Mouse (Mus musculus): Measurements from ENCODE around the gene Gm27021. TPM values are rescaled to one million over a fixed set of nuclear protein-coding genes. Genes with fewer than 3 reads are reported as not detected.
A peak's percentile ranks its signal among the peaks of the same experiment; 100 is the strongest.

Gm27021 gene
- polyA plus RNA-seq (2015; fragmentation: Nextera tagmentation; extraction: Ambion mirVana), result 3.9 and 4.4 TPM in 2 replicates

- peak; percentile 94 for ATAC-seq
- under 1% methylated on average over 92 of the region's 105 CpGs for WGBS
- Histone ChIP-seq H3K4me1 (peaks cover 55% of the 10 kb centered on the region), H3K36me3 (ENCODE audit: poor library complexity, severe bottlenecking) (peaks cover 30% of the 10 kb centered on the region), H3K4me2 (peak within 1 kb of the TSS; percentile 93), H3K4me3 (peak within 1 kb of the TSS; percentile 86), H3K27me3 (no peaks in the 10 kb centered on the region), H3K9me3 (replicated peaks) (no peaks in the 10 kb centered on the region), H3K9ac (peak within 1 kb of the TSS; percentile 94), H3K27ac (peak within 1 kb of the TSS; percentile 81)
These were observed at the start of gene Gm27021, which contains the start of gene Cox4i1 for GRCm38 (mm10) chr8:120667561-120668373. TSS of gene Gm27021 (minus strand) at chr8:120668079. TSS of gene Cox4i1 (plus strand) at chr8:120668222.

GRCm38 (mm10) chr8:120715996-120716680 lies 48.3 kb upstream of the Gm27021 start:
- no peak for ATAC-seq
- Histone ChIP-seq H3K36me3 (ENCODE audit: poor library complexity, severe bottlenecking) (no peaks in the 10 kb centered on the region), H3K27me3 (no peaks in the 10 kb centered on the region), H3K9me3 (replicated peaks) (no peaks in the 10 kb centered on the region), H3K4me2 (no peak overlapping the region), H3K4me1 (no peaks in the 10 kb centered on the region), H3K27ac (no peak overlapping the region), H3K4me3 (no peak overlapping the region), H3K9ac (no peak overlapping the region)
- 84% methylated on average over 15 of the region's 15 CpGs for WGBS

DNA sequence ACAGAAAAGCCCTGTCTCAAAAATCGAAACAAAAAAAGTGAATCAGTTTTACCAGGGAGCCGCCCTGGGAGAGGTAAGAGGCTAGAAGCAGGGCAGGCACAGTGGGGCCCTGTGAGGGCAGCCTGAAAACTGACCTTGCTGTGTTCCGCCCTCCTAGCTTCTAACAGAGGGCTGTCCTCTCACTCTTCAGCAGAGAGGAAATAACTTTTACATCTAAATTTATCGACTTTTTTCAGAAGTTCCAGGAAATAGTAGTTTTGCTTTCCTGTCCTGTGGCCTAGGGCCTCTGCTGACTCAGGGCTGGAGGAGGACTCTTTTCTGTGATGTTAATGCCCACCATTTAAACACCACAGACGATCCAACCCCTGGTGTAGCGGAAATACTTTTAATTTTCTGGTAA lies 47.3 kb upstream of the Gm27021 start:
- Histone ChIP-seq H3K27ac (no peak overlapping the region), H3K4me2 (no peak overlapping the region), H3K4me3 (no peak overlapping the region), H3K4me1 (no peaks in the 10 kb centered on the region), H3K27me3 (no peaks in the 10 kb centered on the region), H3K36me3 (ENCODE audit: poor library complexity, severe bottlenecking) (no peaks in the 10 kb centered on the region), H3K9ac (no peak overlapping the region), H3K9me3 (replicated peaks) (no peaks in the 10 kb centered on the region)
- WGBS, result 86% methylated on average over 6 of the region's 6 CpGs
- no peak for ATAC-seq

DNA sequence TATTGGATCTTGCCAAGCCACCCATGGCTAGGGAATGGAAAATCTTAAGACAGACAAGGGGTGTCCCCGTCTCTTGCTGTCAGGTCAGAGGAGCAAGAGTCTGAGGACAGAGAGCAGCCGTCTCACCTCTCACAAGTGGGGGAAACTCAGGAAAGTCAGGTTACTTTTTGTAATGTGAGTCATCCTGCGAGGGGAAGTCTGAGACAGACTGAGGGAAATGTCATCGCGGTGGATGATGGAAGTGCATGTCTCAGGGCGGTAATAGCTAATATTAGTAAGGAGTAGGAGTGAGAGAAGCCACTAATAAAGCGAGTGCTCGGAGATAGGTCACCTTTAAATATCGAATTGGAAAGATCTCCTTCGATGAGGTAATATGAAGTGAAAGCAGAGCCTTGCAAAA lies 41.3 kb upstream of the Gm27021 start:
- Histone ChIP-seq H3K9ac (no peak overlapping the region), H3K4me1 (no peaks in the 10 kb centered on the region), H3K36me3 (ENCODE audit: poor library complexity, severe bottlenecking) (no peaks in the 10 kb centered on the region), H3K9me3 (replicated peaks) (no peaks in the 10 kb centered on the region), H3K4me3 (no peak overlapping the region), H3K4me2 (no peak overlapping the region), H3K27ac (no peak overlapping the region), H3K27me3 (no peaks in the 10 kb centered on the region)
- 93% methylated on average over 10 of the region's 10 CpGs for WGBS
- ATAC-seq, result no peak

DNA sequence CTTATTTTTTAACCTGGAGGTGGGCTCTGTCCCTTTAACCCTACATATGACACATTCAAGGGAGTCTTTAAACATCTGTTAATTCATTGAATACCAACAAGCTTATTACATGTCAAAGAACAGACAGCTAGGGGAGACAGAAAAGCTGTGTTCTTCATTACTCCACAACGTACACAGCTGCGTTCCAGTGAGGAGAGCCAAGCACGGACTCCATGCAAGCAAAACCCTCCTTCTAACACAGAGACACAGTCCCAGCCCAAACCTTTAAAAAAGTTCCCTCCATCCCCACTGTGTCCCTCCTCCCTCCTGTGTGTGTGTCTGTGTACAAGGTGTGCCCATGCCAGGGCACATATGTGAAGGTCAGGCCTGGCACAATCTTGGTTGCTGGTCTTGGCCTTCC lies 38.3 kb upstream of the Gm27021 start:
- no peak overlapping the region for H3K4me2 ChIP-seq
- H3K9ac ChIP-seq, result no peak overlapping the region
- ATAC-seq, result no peak
- H3K27me3 ChIP-seq, result no peaks in the 10 kb centered on the region
- H3K27ac ChIP-seq, result no peak overlapping the region
- H3K4me3 ChIP-seq, result no peak overlapping the region
- H3K9me3 ChIP-seq (replicated peaks), result no peaks in the 10 kb centered on the region
- H3K4me1 ChIP-seq, result no peaks in the 10 kb centered on the region
- WGBS, result 78% methylated on average over 3 of the region's 3 CpGs
- H3K36me3 ChIP-seq (ENCODE audit: poor library complexity, severe bottlenecking), result no peaks in the 10 kb centered on the region

DNA sequence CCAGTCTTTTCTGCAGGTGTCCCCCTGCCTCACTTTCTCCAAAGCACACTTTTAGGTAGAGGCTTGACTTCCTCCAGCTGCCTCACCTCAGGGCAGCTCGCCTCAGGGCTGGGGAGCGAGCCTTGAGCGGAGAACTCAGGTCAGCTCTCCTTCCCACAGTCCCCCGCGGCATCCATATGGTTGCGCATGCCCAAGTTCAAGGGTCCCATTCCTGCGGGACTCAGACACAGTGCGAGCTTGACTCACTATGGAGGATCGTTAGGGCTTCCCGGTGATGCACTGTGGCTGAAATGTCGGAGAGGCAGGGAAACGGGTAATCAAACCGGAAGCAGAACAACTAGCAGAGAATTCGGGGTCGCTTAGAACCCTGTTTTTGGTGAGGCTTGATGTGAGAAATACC lies 37.3 kb upstream of the Gm27021 start:
- no peak for ATAC-seq
- no peaks in the 10 kb centered on the region for H3K9me3 ChIP-seq (replicated peaks)
- no peaks in the 10 kb centered on the region for H3K27me3 ChIP-seq
- 87% methylated on average over 15 of the region's 15 CpGs for WGBS
- H3K9ac ChIP-seq, result no peak overlapping the region
- no peaks in the 10 kb centered on the region for H3K36me3 ChIP-seq (ENCODE audit: poor library complexity, severe bottlenecking)
- no peak overlapping the region for H3K27ac ChIP-seq
- no peak overlapping the region for H3K4me2 ChIP-seq
- no peaks in the 10 kb centered on the region for H3K4me1 ChIP-seq
- no peak overlapping the region for H3K4me3 ChIP-seq

DNA sequence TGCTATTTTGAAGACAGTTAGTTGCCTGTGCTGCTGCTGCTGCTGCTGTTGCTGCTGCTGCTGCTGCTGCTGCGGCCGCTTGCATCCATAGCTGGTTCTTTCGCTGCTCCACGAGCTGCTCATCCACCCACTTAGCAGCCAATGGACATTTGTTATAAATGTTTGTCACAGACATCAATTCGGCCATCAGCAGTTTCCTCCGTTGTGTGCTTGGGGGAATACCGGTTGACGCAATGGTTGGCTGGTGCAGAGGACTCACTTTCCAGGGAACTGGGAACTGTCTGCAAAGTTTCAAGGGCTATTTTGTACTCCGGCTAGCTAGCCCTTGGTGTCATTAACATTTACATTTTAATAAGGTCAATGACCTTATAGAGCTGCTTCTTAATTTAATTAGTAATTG lies 36.3 kb upstream of the Gm27021 start:
- ATAC-seq, result no peak
- no peaks in the 10 kb centered on the region for H3K27me3 ChIP-seq
- H3K27ac ChIP-seq, result no peak overlapping the region
- H3K9ac ChIP-seq, result no peak overlapping the region
- no peaks in the 10 kb centered on the region for H3K36me3 ChIP-seq (ENCODE audit: poor library complexity, severe bottlenecking)
- WGBS, result 81% methylated on average over 9 of the region's 9 CpGs
- H3K9me3 ChIP-seq (replicated peaks), result no peaks in the 10 kb centered on the region
- no peaks in the 10 kb centered on the region for H3K4me1 ChIP-seq
- no peak overlapping the region for H3K4me3 ChIP-seq
- H3K4me2 ChIP-seq, result no peak overlapping the region

- H3K4me2 ChIP-seq, result no peak overlapping the region
- H3K27ac ChIP-seq, result no peak overlapping the region
- no peaks in the 10 kb centered on the region for H3K27me3 ChIP-seq
- WGBS, result 71% methylated on average over 19 of the region's 19 CpGs
- no peaks in the 10 kb centered on the region for H3K9me3 ChIP-seq (replicated peaks)
- no peak for ATAC-seq
- no peaks in the 10 kb centered on the region for H3K36me3 ChIP-seq (ENCODE audit: poor library complexity, severe bottlenecking)
- no peak overlapping the region for H3K9ac ChIP-seq
- no peak overlapping the region for H3K4me3 ChIP-seq
- H3K4me1 ChIP-seq, result peaks cover 3% of the 10 kb centered on the region; the same call in 1 of the 2 replicates
These were observed 34.0 kb upstream of the Gm27021 start for GRCm38 (mm10) chr8:120701758-120702465.

DNA sequence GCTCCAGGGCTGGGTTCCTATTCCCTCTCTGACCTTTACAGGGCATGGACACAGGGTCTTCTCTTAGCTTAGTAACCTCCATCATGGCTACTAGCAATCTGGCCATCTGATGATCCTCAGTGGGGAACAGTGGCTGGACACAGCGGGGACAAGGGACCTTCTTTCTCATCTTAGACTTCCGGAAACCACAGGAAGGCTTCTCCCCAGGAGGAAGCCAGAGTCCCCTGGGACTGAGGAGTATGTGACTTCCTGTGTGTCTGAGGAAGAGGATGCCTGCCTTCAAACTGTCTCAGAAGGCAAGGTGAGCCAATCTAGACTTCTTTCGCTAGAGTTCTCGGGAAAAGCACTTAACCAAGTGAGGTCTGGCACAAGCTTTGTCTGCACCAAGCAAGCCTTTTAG lies 32.2 kb upstream of the Gm27021 start:
- Histone ChIP-seq H3K9me3 (replicated peaks) (no peaks in the 10 kb centered on the region), H3K9ac (no peak overlapping the region), H3K4me3 (no peak overlapping the region), H3K36me3 (ENCODE audit: poor library complexity, severe bottlenecking) (no peaks in the 10 kb centered on the region), H3K27me3 (no peaks in the 10 kb centered on the region), H3K4me2 (no peak overlapping the region), H3K27ac (no peak overlapping the region), H3K4me1 (peaks cover 4% of the 10 kb centered on the region; the same call in 1 of the 2 replicates)
- no peak for ATAC-seq
- WGBS, result 89% methylated on average over 4 of the region's 4 CpGs

- no peak overlapping the region for H3K4me3 ChIP-seq
- WGBS, result 71% methylated on average over 2 of the region's 2 CpGs
- peaks cover 4% of the 10 kb centered on the region; the same call in 1 of the 2 replicates for H3K4me1 ChIP-seq
- no peak overlapping the region for H3K4me2 ChIP-seq
- no peaks in the 10 kb centered on the region for H3K27me3 ChIP-seq
- ATAC-seq, result no peak
- no peaks in the 10 kb centered on the region for H3K9me3 ChIP-seq (replicated peaks)
- no peaks in the 10 kb centered on the region for H3K36me3 ChIP-seq (ENCODE audit: poor library complexity, severe bottlenecking)
- H3K27ac ChIP-seq, result no peak overlapping the region
- no peak overlapping the region for H3K9ac ChIP-seq
These were observed 31.7 kb upstream of the Gm27021 start for GRCm38 (mm10) chr8:120699565-120699964.

- no peak for ATAC-seq
- WGBS, result 87% methylated on average over 6 of the region's 6 CpGs
These were observed 31.2 kb upstream of the Gm27021 start for GRCm38 (mm10) chr8:120699079-120699478.

DNA sequence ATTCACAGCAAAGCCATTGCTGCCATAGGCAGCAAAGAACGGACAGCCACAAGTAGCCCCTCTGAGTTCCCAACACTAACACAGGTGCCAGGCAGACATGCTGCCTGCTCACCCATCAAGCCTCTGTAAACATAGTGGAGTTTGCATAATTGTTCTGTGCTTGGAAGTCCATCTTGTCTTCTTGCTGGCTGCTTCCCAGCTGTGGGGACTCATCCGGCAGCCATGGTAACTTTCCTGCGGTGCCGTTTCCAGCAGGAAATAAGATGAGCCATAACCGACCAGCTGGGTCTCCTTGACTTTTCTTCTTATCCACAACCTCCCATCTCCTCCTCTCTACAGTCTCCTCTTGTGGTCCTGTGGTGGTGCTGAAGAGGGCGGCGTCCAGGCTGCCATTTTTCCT lies 30.5 kb upstream of the Gm27021 start:
- Histone ChIP-seq H3K4me3 (no peak overlapping the region), H3K4me1 (peaks cover 4% of the 10 kb centered on the region; the same call in 1 of the 2 replicates), H3K27ac (no peak overlapping the region), H3K27me3 (no peaks in the 10 kb centered on the region), H3K36me3 (ENCODE audit: poor library complexity, severe bottlenecking) (no peaks in the 10 kb centered on the region), H3K9me3 (replicated peaks) (no peaks in the 10 kb centered on the region), H3K9ac (no peak overlapping the region), H3K4me2 (no peak overlapping the region)
- ATAC-seq, result no peak
- 90% methylated on average over 7 of the region's 7 CpGs for whole genome bisulfite sequencing

More at GRCm38 (mm10) chr8:120699079-120699478, 31.2 kb upstream of the Gm27021 start:
- no peak overlapping the region for H3K4me2 ChIP-seq
- no peaks in the 10 kb centered on the region for H3K36me3 ChIP-seq (ENCODE audit: poor library complexity, severe bottlenecking)
- no peak overlapping the region for H3K27ac ChIP-seq
- no peaks in the 10 kb centered on the region for H3K9me3 ChIP-seq (replicated peaks)
- H3K4me1 ChIP-seq, result peaks cover 4% of the 10 kb centered on the region; the same call in 1 of the 2 replicates
- no peak overlapping the region for H3K4me3 ChIP-seq
- no peak overlapping the region for H3K9ac ChIP-seq
- no peaks in the 10 kb centered on the region for H3K27me3 ChIP-seq
